Mouse (Mus musculus): ENCODE results near the gene Ccdc65.
"Not testable (repeated sequence)": the region's sequence is repeated elsewhere in the genome, so short reads cannot be mapped to it uniquely, and the experiment has no call there.

GRCm38 (mm10) chr15:98743863-98744262, 35.9 kb downstream of the Ccdc65 start:
- TF ChIP-seq TCF12 (IDR thresholded peaks at IDR 0.05; ENCODE audit: low read depth, low read length); CTCF (IDR thresholded peaks at IDR 0.05 in 2 of 3, conservative IDR thresholded peaks at IDR 0.05 in 1 of 3; ENCODE audit: control insufficient read depth in 1 of 3, insufficient read depth in 1 of 3, low read depth in 2 of 3, low read length in 3 of 3, poor library complexity in 1 of 3, severe bottlenecking in 1 of 3); POLR2AphosphoS5 (IDR thresholded peaks at IDR 0.05; ENCODE audit: borderline replicate concordance, low read depth, low read length); EP300 (IDR thresholded peaks at IDR 0.05; ENCODE audit: low read depth in 1 of 2, low read length in 2 of 2); ETS1 (IDR thresholded peaks at IDR 0.05; ENCODE audit: low read depth, low read length); CHD1 (IDR thresholded peaks at IDR 0.05; ENCODE audit: low read depth, low read length); ZNF384 (IDR thresholded peaks at IDR 0.05; ENCODE audit: low read depth, low read length); POLR2A (IDR thresholded peaks at IDR 0.05; ENCODE audit: control insufficient read depth in 1 of 2, insufficient read depth in 1 of 2, low read depth in 1 of 2, low read length in 2 of 2, poor library complexity in 1 of 2); ZC3H11A (IDR thresholded peaks at IDR 0.05; ENCODE audit: low read depth, low read length): not testable (repeated sequence)
